Comparison of ENCODE assay signal across 17 mouse cellular contexts in genomic region chr8:8516272-8516671, GRCm38 (mm10).
DNase-seq lines count a peak whose midpoint lies in the region; ATAC-seq lines count a peak whose summit lies in the region.
"Had no signal": no experiment of that assay in that cellular context is flagged by ENCODE, and none has a peak within 500 bp of the region (broad histone marks: within the 10 kb centered on the region; RNA-seq: fewer than 3 reads in every experiment).

No protein-coding gene starts in this region.

- no peak for ATAC-seq in monocyte, adult 5-6 weeks (replicated peaks; ENCODE audit: insufficient number of reproducible peaks, low FRiP score, low TSS enrichment, poor library complexity, severe bottlenecking)
- peak; percentile 97 for ATAC-seq in megakaryocyte, adult 5-6 weeks (ENCODE audit: poor library complexity, severe bottlenecking)
- ATAC-seq: forebrain, embryonic 14.5 days; forebrain, embryonic 16.5 days had no signal

- peak; percentile 14 to 21 for DNase-seq in monocyte, adult 2 months (ENCODE audit: low read depth in 1 of 2, low spot score in 2 of 2)
- DNase-seq in right cerebral cortex, postnatal 14 days, result no peak
- DNase-seq in spleen, postnatal 4 days (ENCODE audit: low spot score in 2 of 2), result no peak
- DNase-seq: adrenal gland, adult 2 months; adrenal gland, postnatal 10 days; adrenal gland, postnatal 25 days; cerebellum, adult 11 months; cerebellum, adult 18-20 months; cerebellum, adult 8-10 months; cerebellum, adult 9-11 months; cerebellum, postnatal 14 days; cerebellum, postnatal 36 days; embryo, embryonic 11 days had no signal

Comparison
In these comparisons a context has a peak if more than half of its experiments do, and no peak if none do; other contexts are left out.
1. DNase-seq: peak in monocyte, adult 2 months (2 of 2); none in right cerebral cortex, postnatal 14 days (single experiment) and spleen, postnatal 4 days (0 of 2).